Mouse (Mus musculus): Measurements from ENCODE around the gene Pnpla8. TPM values are rescaled to one million over a fixed set of nuclear protein-coding genes. Genes with fewer than 3 reads are reported as not detected.

Pnpla8 gene
- polyA plus RNA-seq, 1 experiment, result 4.6 TPM

DNA sequence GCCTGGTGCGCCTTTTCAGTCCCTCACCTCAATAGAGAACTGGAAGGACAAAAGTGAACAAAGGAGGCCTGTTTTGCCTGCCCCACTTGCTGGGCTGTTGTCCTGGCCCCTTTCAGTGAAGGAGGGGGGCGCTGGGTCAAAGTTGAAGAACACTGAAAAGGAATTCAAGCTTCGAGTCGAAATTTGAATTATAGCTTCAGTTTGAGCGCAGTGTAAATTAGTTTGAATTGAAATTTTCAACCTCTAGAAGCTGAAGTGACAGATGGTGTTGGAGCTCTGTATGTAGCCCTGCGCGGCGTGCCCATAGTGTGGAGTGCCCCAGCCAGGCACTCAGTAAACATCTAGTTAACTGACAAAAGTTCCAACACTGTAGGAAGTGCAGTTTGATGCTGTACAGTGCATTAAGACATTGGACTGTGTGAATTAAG is 117.0 kb downstream of the Pnpla8 start:
- H3K79me3 ChIP-seq (ENCODE audit: low read depth), result no peaks in the 10 kb centered on the region
- H3K79me2 ChIP-seq (ENCODE audit: control insufficient read depth, insufficient read depth), result no peaks in the 10 kb centered on the region
- no peaks in the 10 kb centered on the region for H3K36me3 ChIP-seq (ENCODE audit: control insufficient read depth, insufficient read depth)
- no peak overlapping the region for H3K4me3 ChIP-seq (ENCODE audit: insufficient read depth, poor library complexity, severe bottlenecking)
- TF ChIP-seq MYOG (IDR thresholded peaks at IDR 0.05; ENCODE audit: control insufficient read depth, extremely low read depth, insufficient read length) (no peak), MAX (IDR thresholded peaks at IDR 0.05) (no peak), USF1 (IDR thresholded peaks at IDR 0.05; ENCODE audit: low read depth) (no peak), CEBPB (IDR thresholded peaks at IDR 0.05; ENCODE audit: low read depth) (no peak), FOSL1 (IDR thresholded peaks at IDR 0.05; ENCODE audit: insufficient read depth, low read length, poor library complexity, severe bottlenecking) (no peak), CTCF (IDR thresholded peaks at IDR 0.05; ENCODE audit: control insufficient read depth, insufficient read depth, insufficient read length) (no peak), MYOD1 (IDR thresholded peaks at IDR 0.05; ENCODE audit: control insufficient read depth, insufficient read length, low read depth) (no peak)
- no peaks in the 10 kb centered on the region for H3K27me3 ChIP-seq (ENCODE audit: control insufficient read depth, insufficient read depth, insufficient read length)
- H3ac ChIP-seq (ENCODE audit: control insufficient read depth, insufficient read length, low read depth), result no peak overlapping the region

DNA sequence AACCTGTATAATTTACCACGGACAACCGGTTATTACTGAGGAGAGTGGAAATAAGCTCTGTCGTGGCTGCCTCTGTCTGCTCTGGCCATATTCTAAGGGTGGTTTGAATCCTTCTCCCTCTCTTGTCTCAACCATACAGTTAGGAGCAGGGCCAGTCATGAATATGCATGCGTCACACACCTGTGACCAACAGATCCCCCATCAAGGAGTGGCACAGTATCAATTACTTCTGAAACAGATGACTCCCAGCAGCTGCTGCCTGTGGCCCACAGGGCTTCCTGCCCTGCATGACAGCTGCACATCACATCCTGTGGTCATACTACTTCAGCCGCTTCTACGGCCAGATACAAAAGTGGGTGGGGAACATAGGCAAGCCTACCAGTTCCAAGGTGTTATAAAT is 122.9 kb downstream of the Pnpla8 start:
- Histone ChIP-seq H3K27me3 (ENCODE audit: control insufficient read depth, insufficient read depth, insufficient read length) (no peaks in the 10 kb centered on the region), H3K4me3 (ENCODE audit: insufficient read depth, poor library complexity, severe bottlenecking) (no peak overlapping the region), H3K79me3 (ENCODE audit: low read depth) (no peaks in the 10 kb centered on the region), H3K79me2 (ENCODE audit: control insufficient read depth, insufficient read depth) (no peaks in the 10 kb centered on the region), H3ac (ENCODE audit: control insufficient read depth, insufficient read length, low read depth) (no peak overlapping the region), H3K36me3 (ENCODE audit: control insufficient read depth, insufficient read depth) (no peaks in the 10 kb centered on the region)
- TF ChIP-seq USF1 (IDR thresholded peaks at IDR 0.05; ENCODE audit: low read depth), result no peak
- no peak for TF ChIP-seq MYOG (IDR thresholded peaks at IDR 0.05; ENCODE audit: control insufficient read depth, extremely low read depth, insufficient read length)
- peak; percentile 97 for TF ChIP-seq MYOD1 (IDR thresholded peaks at IDR 0.05; ENCODE audit: control insufficient read depth, insufficient read length, low read depth)
- no peak for TF ChIP-seq FOSL1 (IDR thresholded peaks at IDR 0.05; ENCODE audit: insufficient read depth, low read length, poor library complexity, severe bottlenecking)
- no peak for TF ChIP-seq CTCF (IDR thresholded peaks at IDR 0.05; ENCODE audit: control insufficient read depth, insufficient read depth, insufficient read length)
- no peak for TF ChIP-seq MAX (IDR thresholded peaks at IDR 0.05)
- no peak for TF ChIP-seq CEBPB (IDR thresholded peaks at IDR 0.05; ENCODE audit: low read depth)

DNA sequence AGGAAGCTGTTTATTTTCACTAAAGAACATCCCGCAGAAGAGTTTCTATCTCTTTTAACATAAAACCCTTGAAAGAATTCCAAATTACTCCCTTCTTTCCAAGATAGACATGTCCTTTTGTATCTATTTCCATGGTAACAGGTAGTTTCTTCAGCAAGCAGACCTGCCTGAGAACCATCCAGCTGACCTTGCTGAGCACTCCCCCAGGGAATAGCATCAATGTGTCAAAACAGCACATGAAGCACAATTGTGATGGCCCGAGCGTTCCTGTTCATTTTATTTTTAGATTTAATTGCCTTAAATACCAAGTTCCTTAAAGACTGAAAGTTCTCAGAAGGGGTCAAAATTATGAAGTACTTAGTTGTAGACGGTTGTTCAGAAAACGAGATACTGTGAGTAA is 124.1 kb downstream of the Pnpla8 start:
- TF ChIP-seq MYOG (IDR thresholded peaks at IDR 0.05; ENCODE audit: control insufficient read depth, extremely low read depth, insufficient read length) (no peak), CTCF (IDR thresholded peaks at IDR 0.05; ENCODE audit: control insufficient read depth, insufficient read depth, insufficient read length) (no peak), FOSL1 (IDR thresholded peaks at IDR 0.05; ENCODE audit: insufficient read depth, low read length, poor library complexity, severe bottlenecking) (no peak), MYOD1 (IDR thresholded peaks at IDR 0.05; ENCODE audit: control insufficient read depth, insufficient read length, low read depth) (no peak), USF1 (IDR thresholded peaks at IDR 0.05; ENCODE audit: low read depth) (no peak), CEBPB (IDR thresholded peaks at IDR 0.05; ENCODE audit: low read depth) (no peak), MAX (IDR thresholded peaks at IDR 0.05) (no peak)
- no peaks in the 10 kb centered on the region for H3K79me2 ChIP-seq (ENCODE audit: control insufficient read depth, insufficient read depth)
- no peaks in the 10 kb centered on the region for H3K79me3 ChIP-seq (ENCODE audit: low read depth)
- no peaks in the 10 kb centered on the region for H3K36me3 ChIP-seq (ENCODE audit: control insufficient read depth, insufficient read depth)
- H3K27me3 ChIP-seq (ENCODE audit: control insufficient read depth, insufficient read depth, insufficient read length), result no peaks in the 10 kb centered on the region
- H3ac ChIP-seq (ENCODE audit: control insufficient read depth, insufficient read length, low read depth), result no peak overlapping the region
- no peak overlapping the region for H3K4me3 ChIP-seq (ENCODE audit: insufficient read depth, poor library complexity, severe bottlenecking)

DNA sequence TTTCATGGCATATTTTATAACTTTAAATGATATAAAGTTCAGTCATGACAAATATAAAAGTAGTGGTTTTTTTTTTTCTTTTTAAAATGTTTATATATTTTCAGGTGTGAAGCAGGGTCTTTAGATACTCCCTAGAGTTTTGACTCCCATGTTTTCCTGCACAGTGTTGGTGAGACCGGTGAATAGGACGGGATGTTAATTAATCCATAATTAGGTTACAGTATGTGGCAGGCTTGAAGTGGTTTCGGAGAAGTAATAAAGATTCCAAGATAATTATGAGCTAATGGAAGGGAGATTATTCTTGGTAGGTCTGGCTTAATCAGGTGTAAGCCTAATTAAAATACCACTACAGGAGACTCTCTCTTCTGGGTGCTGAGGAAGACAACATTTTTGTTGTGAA is 125.0 kb downstream of the Pnpla8 start:
- H3K79me2 ChIP-seq (ENCODE audit: control insufficient read depth, insufficient read depth), result no peaks in the 10 kb centered on the region
- no peak for TF ChIP-seq USF1 (IDR thresholded peaks at IDR 0.05; ENCODE audit: low read depth)
- TF ChIP-seq MAX (IDR thresholded peaks at IDR 0.05), result no peak
- TF ChIP-seq MYOG (IDR thresholded peaks at IDR 0.05; ENCODE audit: control insufficient read depth, extremely low read depth, insufficient read length), result no peak
- no peak for TF ChIP-seq FOSL1 (IDR thresholded peaks at IDR 0.05; ENCODE audit: insufficient read depth, low read length, poor library complexity, severe bottlenecking)
- TF ChIP-seq MYOD1 (IDR thresholded peaks at IDR 0.05; ENCODE audit: control insufficient read depth, insufficient read length, low read depth), result no peak
- no peak for TF ChIP-seq CEBPB (IDR thresholded peaks at IDR 0.05; ENCODE audit: low read depth)
- no peak for TF ChIP-seq CTCF (IDR thresholded peaks at IDR 0.05; ENCODE audit: control insufficient read depth, insufficient read depth, insufficient read length)
- H3ac ChIP-seq (ENCODE audit: control insufficient read depth, insufficient read length, low read depth), result no peak overlapping the region
- H3K4me3 ChIP-seq (ENCODE audit: insufficient read depth, poor library complexity, severe bottlenecking), result no peak overlapping the region
- no peaks in the 10 kb centered on the region for H3K27me3 ChIP-seq (ENCODE audit: control insufficient read depth, insufficient read depth, insufficient read length)
- no peaks in the 10 kb centered on the region for H3K36me3 ChIP-seq (ENCODE audit: control insufficient read depth, insufficient read depth)
- H3K79me3 ChIP-seq (ENCODE audit: low read depth), result no peaks in the 10 kb centered on the region

DNA sequence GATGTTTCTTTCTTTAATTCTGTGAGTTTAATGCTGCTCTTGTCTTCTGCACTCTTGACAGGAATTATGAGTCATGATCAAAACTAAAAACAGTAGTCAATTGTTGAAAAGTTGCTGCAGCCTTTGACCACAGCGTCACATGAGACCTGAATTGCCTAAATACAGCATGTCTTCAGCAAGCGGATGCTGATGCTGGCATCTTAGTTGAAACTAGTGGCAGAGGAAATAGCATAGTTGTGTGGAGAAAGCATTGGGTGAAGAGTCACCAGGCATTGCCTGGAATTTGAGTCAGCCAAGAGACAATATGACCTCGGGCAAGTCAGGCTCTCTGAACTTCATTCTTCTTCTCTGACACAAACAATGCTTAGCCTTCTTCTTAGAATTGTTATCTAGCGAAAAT is 133.9 kb downstream of the Pnpla8 start:
- Histone ChIP-seq H3K36me3 (ENCODE audit: control insufficient read depth, insufficient read depth) (no peaks in the 10 kb centered on the region), H3K27me3 (ENCODE audit: control insufficient read depth, insufficient read depth, insufficient read length) (no peaks in the 10 kb centered on the region), H3K79me2 (ENCODE audit: control insufficient read depth, insufficient read depth) (no peaks in the 10 kb centered on the region), H3ac (ENCODE audit: control insufficient read depth, insufficient read length, low read depth) (no peak overlapping the region), H3K79me3 (ENCODE audit: low read depth) (no peaks in the 10 kb centered on the region), H3K4me3 (ENCODE audit: insufficient read depth, poor library complexity, severe bottlenecking) (no peak overlapping the region)
- TF ChIP-seq MYOG (IDR thresholded peaks at IDR 0.05; ENCODE audit: control insufficient read depth, extremely low read depth, insufficient read length) (no peak), MAX (IDR thresholded peaks at IDR 0.05) (no peak), CTCF (IDR thresholded peaks at IDR 0.05; ENCODE audit: control insufficient read depth, insufficient read depth, insufficient read length) (no peak), USF1 (IDR thresholded peaks at IDR 0.05; ENCODE audit: low read depth) (no peak), FOSL1 (IDR thresholded peaks at IDR 0.05; ENCODE audit: insufficient read depth, low read length, poor library complexity, severe bottlenecking) (no peak), MYOD1 (IDR thresholded peaks at IDR 0.05; ENCODE audit: control insufficient read depth, insufficient read length, low read depth) (no peak)

DNA sequence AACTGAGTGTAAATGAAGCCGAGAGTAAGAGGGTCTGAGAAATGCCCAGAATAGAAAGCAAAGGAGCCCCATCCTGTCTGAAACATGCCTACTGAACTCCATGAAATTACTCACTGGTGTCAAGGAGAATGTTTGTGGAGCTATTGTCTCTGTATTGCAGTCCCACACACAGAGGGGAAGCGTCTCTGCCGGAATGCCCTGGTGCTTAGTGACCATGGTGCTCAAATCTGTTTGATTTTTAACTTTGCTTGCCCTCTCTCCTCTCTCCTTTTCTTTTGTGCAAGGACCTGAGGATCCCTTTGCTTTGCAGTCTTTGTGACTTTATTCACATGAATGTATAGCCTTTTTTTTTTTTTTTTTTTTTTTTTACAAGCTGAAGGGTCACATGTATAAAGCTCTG is 136.3 kb downstream of the Pnpla8 start:
- no peaks in the 10 kb centered on the region for H3K79me3 ChIP-seq (ENCODE audit: low read depth)
- TF ChIP-seq MYOD1 (IDR thresholded peaks at IDR 0.05; ENCODE audit: control insufficient read depth, insufficient read length, low read depth) (no peak), USF1 (IDR thresholded peaks at IDR 0.05; ENCODE audit: low read depth) (no peak), CTCF (IDR thresholded peaks at IDR 0.05; ENCODE audit: control insufficient read depth, insufficient read depth, insufficient read length) (no peak), FOSL1 (IDR thresholded peaks at IDR 0.05; ENCODE audit: insufficient read depth, low read length, poor library complexity, severe bottlenecking) (no peak), MYOG (IDR thresholded peaks at IDR 0.05; ENCODE audit: control insufficient read depth, extremely low read depth, insufficient read length) (no peak), CEBPB (IDR thresholded peaks at IDR 0.05; ENCODE audit: low read depth) (no peak), MAX (IDR thresholded peaks at IDR 0.05) (no peak)
- H3K4me3 ChIP-seq (ENCODE audit: insufficient read depth, poor library complexity, severe bottlenecking), result no peak overlapping the region
- no peaks in the 10 kb centered on the region for H3K36me3 ChIP-seq (ENCODE audit: control insufficient read depth, insufficient read depth)
- no peaks in the 10 kb centered on the region for H3K79me2 ChIP-seq (ENCODE audit: control insufficient read depth, insufficient read depth)
- H3ac ChIP-seq (ENCODE audit: control insufficient read depth, insufficient read length, low read depth), result no peak overlapping the region
- no peaks in the 10 kb centered on the region for H3K27me3 ChIP-seq (ENCODE audit: control insufficient read depth, insufficient read depth, insufficient read length)
